Mouse (Mus musculus) megakaryocyte, embryonic 14.5 days (primary cell): ENCODE data around the gene Gbp4. TPM values are rescaled to one million over a fixed set of nuclear protein-coding genes. Genes with fewer than 3 reads are reported as not detected.
A peak's percentile ranks its signal among the peaks of the same experiment; 100 is the strongest.
"Not testable (repeated sequence)": the region's sequence is repeated elsewhere in the genome, so short reads cannot be mapped to it uniquely, and the experiment has no call there.

Experiments
- H3K27me3 ChIP-seq: replicated peaks from 2 replicates; pipeline ENCODE3; 2012; ENCODE audit warnings: inconsistent platforms
- H3K36me3 ChIP-seq: replicated peaks from 2 replicates; pipeline ENCODE3; 2012; ENCODE audit warnings: low read length, inconsistent platforms, mixed read lengths
- H3K4me1 ChIP-seq: 2 replicates; pipeline ENCODE4 v1.6.1; 2012; ENCODE audit warnings: inconsistent platforms
- H3K4me3 ChIP-seq: replicated peaks from 2 replicates; pipeline ENCODE3; 2012; ENCODE audit warnings: moderate library complexity, mild to moderate bottlenecking, inconsistent platforms
- H3K9me3 ChIP-seq: 2 replicates; pipeline ENCODE4 v1.6.1; 2012; ENCODE audit warnings: inconsistent platforms
- FLI1 ChIP-seq: IDR thresholded peaks from 2 replicates; pipeline ENCODE4 v1.6.1; 2012; ENCODE audit warnings: low read length, inconsistent platforms, mixed read lengths
- GATA1 ChIP-seq: IDR thresholded peaks from 3 replicates; pipeline ENCODE4 v1.6.1; 2012; ENCODE audit warnings: mixed read lengths, low read length, inconsistent platforms, borderline replicate concordance
- polyA plus RNA-seq: library from polyadenylated mRNA; stranded (reverse); fragments of >175 nt; gene quantifications from 2 replicates; pipeline ENCODE4 v1.2.3, GENCODE M21; 2012; ENCODE audit warnings: low replicate concordance; ENCODE audit not compliant: insufficient read depth

Gene Gbp4
- 2.3 TPM in 1 of 2 replicates, not detected in the other for polyA plus RNA-seq

GRCm38 (mm10) chr5:105139409-105140088 lies at the start of gene Gbp4, which contains the start of the genes Gbp9 and Gbp8:
Gene Gbp4 (minus strand): TSS chr5:105139586.
Gene Gbp9 (minus strand): TSS chr5:105139539.
Gene Gbp8 (minus strand): TSS chr5:105139540.
- H3K9me3 ChIP-seq, H3K27me3 ChIP-seq: not testable (repeated sequence)
- Histone ChIP-seq H3K4me1 (peaks cover 70% of the 10 kb centered on the region), H3K36me3 (peaks cover 11% of the 10 kb centered on the region), H3K4me3 (peak within 1 kb of the TSS; percentile 88)

DNA sequence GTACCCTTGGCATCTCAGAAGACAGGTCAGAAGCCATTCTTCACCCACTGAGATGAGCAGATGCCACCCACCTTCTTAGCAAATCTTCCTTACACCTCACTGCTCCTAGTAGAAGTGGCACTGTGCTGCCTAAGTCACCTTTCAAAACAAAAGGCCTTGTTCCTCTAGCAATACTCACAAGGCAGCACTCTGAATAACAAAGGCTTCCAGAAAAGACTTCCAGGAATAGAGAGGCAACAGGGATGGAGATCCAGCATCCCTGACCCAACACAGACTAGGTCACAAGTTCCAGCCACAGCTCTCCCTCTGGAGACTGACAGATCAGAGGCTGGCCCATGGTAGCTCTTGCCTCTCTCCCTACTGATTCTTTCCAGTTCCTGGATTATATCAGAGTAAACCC lies 42.1 kb upstream of the Gbp4 start:
- no peak for TF ChIP-seq FLI1
- no peak for TF ChIP-seq GATA1

GRCm38 (mm10) chr5:105156582-105156981 lies 17.2 kb upstream of the Gbp4 start:
- H3K4me3 ChIP-seq = no peak overlapping the region
- no peaks in the 10 kb centered on the region for H3K27me3 ChIP-seq
- no peaks in the 10 kb centered on the region for H3K9me3 ChIP-seq
- no peaks in the 10 kb centered on the region for H3K36me3 ChIP-seq
- peaks cover 29% of the 10 kb centered on the region for H3K4me1 ChIP-seq
- TF ChIP-seq FLI1 (no peak), GATA1 (no peak)

More for the DNA sequence above, 42.1 kb upstream of the Gbp4 start:
- Histone ChIP-seq H3K36me3 (no peaks in the 10 kb centered on the region), H3K27me3 (peaks cover 2% of the 10 kb centered on the region), H3K9me3 (peaks cover 19% of the 10 kb centered on the region), H3K4me3 (no peak overlapping the region), H3K4me1 (no peaks in the 10 kb centered on the region)

GRCm38 (mm10) chr5:105154049-105154448 lies 14.7 kb upstream of the Gbp4 start:
- Histone ChIP-seq H3K36me3 (no peaks in the 10 kb centered on the region), H3K4me3 (no peak overlapping the region), H3K4me1 (peaks cover 15% of the 10 kb centered on the region), H3K9me3 (0 out of 2 replicates have a peak, but pooled peaks cover 4% of the 10 kb centered on the region), H3K27me3 (no peaks in the 10 kb centered on the region)
- TF ChIP-seq GATA1 = no peak
- TF ChIP-seq FLI1 = no peak

DNA sequence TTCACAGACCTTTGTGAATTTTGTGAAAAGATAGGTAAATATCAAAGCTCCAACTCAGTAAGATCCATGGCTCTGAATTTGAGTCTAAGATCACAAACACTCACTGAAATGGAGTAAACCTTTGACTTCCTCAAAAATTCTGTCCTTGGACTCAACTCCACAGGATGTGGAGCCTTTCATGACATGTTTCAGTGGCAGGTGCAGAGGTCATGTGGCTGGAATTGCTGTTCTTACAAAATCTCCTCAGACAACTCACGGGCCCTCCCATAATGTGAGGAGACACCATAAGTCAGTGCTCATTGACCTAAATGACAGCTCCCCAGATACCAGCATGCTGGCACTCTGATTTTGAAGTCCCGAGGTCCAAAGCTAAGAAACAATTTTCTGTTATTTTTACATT lies 8.7 kb upstream of the Gbp4 start:
- H3K9me3 ChIP-seq, H3K27me3 ChIP-seq, H3K4me3 ChIP-seq, H3K36me3 ChIP-seq: not testable (repeated sequence)
- H3K4me1 ChIP-seq = peaks cover 37% of the 10 kb centered on the region

DNA sequence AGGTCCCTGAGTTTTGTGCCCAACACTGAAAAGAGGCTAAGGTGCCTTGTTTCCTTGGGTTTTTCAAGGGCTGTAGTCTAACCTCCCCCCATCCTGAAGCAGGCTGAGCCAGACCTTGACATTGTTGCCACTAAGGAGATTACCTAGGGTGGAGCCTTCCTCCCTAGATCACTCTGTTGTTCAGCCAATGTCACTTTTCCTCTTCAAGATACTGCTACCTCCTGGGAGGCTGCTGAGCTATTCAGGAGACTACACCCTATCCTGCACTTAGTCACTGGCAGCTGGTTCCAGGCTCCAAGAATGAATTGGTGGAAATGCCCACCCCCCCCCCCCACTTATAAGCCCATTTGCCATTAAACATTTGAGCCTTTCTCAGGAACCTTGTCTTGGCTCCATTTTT lies 7.1 kb upstream of the Gbp4 start:
- TF ChIP-seq FLI1 (no peak), GATA1 (no peak)
- peak overlapping the region; percentile 23 for H3K4me3 ChIP-seq
- 0 out of 2 replicates have a peak, but pooled peaks cover 4% of the 10 kb centered on the region for H3K9me3 ChIP-seq
- no peaks in the 10 kb centered on the region for H3K27me3 ChIP-seq
- peaks cover 50% of the 10 kb centered on the region for H3K4me1 ChIP-seq
- no peaks in the 10 kb centered on the region for H3K36me3 ChIP-seq

DNA sequence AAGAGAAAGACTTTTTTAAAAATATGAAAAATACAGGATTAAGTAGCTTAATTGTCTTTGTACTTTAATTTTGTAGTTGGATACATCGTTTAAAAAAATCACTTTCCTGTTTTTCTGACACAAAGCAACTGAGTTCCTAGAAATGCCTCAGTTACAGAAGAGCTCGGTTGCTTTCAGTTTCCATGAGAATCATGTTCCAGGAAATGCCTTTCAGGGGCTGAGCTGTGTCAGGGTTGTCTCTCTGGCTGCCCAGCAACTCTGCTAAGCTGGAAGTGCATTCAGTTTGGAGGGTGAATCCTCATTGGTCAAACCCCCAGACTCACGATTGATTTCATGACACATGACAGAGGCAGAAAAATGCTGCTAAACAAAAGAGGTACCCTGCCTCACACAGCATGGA lies 6.3 kb upstream of the Gbp4 start:
- H3K36me3 ChIP-seq, H3K27me3 ChIP-seq, H3K9me3 ChIP-seq: not testable (repeated sequence)
- Histone ChIP-seq H3K4me3 (peak overlapping the region; percentile 59), H3K4me1 (peaks cover 57% of the 10 kb centered on the region)

DNA sequence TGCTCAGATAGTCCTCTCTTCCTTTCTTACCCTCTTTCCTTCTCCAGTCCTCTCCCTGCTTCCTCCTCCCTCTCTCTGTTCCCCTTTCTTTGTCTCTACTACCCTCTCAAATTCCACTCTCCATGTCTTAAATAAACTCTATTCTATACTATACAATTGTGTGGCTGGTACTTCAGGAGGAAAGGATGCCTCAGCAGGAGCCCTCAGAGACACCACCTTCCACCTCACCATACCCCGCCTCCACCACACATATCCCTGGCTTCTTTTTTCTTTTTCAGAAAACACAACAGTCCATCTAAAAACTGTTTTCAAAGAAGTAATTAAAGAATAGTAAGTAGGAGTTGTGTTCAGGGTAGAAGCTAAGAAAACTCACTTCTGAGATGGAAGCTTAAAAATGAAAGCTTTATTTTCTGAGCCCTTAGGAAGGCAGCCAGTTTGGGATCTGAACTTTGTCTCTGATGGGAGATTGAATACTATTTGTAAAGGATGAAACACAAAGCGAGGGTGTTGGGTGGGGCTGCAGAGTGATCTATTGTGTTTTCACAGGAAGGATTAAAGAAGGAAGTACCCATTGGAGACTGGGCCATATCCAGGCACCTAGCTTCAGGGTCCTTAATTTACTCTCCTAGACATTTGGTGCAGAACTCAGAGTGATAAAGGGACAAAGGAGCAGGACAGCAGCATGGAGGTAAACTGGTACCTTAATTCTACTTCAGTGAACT lies 864 bp upstream of the Gbp4 start:
- not testable (repeated sequence) for H3K36me3 ChIP-seq, H3K9me3 ChIP-seq, H3K27me3 ChIP-seq, H3K4me3 ChIP-seq
- H3K4me1 ChIP-seq = peaks cover 77% of the 10 kb centered on the region

GRCm38 (mm10) chr5:105138906-105139305 lies 480 bp downstream of the Gbp4 start:
- H3K4me3 ChIP-seq = peak overlapping the region; percentile 88

GRCm38 (mm10) chr5:105136706-105137304 lies 2.6 kb downstream of the Gbp4 start:
- Histone ChIP-seq H3K4me3 (peak overlapping the region; percentile 57), H3K36me3 (peaks cover 30% of the 10 kb centered on the region), H3K4me1 (peaks cover 43% of the 10 kb centered on the region)
- not testable (repeated sequence) for H3K9me3 ChIP-seq, H3K27me3 ChIP-seq

More at GRCm38 (mm10) chr5:105138906-105139305, 480 bp downstream of the Gbp4 start:
- Histone ChIP-seq H3K4me1 (peaks cover 64% of the 10 kb centered on the region), H3K27me3 (no peaks in the 10 kb centered on the region), H3K9me3 (no peaks in the 10 kb centered on the region), H3K36me3 (peaks cover 15% of the 10 kb centered on the region)
- TF ChIP-seq GATA1 = no peak
- no peak for TF ChIP-seq FLI1

- H3K4me3 ChIP-seq, H3K27me3 ChIP-seq, H3K9me3 ChIP-seq: not testable (repeated sequence)
- Histone ChIP-seq H3K4me1 (peaks cover 39% of the 10 kb centered on the region), H3K36me3 (peaks cover 84% of the 10 kb centered on the region)
Observed at GRCm38 (mm10) chr5:105121731-105122130, 17.7 kb downstream of the Gbp4 start.
